Mouse (Mus musculus) heart, postnatal 0 days (tissue): ENCODE results near the gene Adamts6. TPM values are rescaled to one million over a fixed set of nuclear protein-coding genes. Genes with fewer than 3 reads are reported as not detected.

Source experiments
- ATAC-seq: fragments of 200-750 bp; cut with Nextera tagmentation; 2 replicates; pipeline ENCODE4 v1.8.0; 2017; ENCODE audit warnings: low read depth, moderate number of reproducible peaks, moderate library complexity; ENCODE audit not compliant: insufficient read depth
- DNase-seq: peaks from one replicate; pipeline ENCODE4 v3.0.0-alpha.2; 2016; ENCODE audit warnings: low spot score
- H3K27ac ChIP-seq: fragments of 300-500 bp; sonication (generic); 2 replicates; pipeline ENCODE4 v1.5.1; 2014; ENCODE audit warnings: low read depth, mild to moderate bottlenecking
- H3K27me3 ChIP-seq: fragments of 300-500 bp; sonication (generic); 2 replicates; pipeline ENCODE4 v1.6.1; 2014; ENCODE audit warnings: low read length, mixed read lengths; ENCODE audit not compliant: control insufficient read depth, insufficient read depth
- H3K36me3 ChIP-seq: fragments of 300-500 bp; sonication (generic); replicated peaks from 2 replicates; pipeline ENCODE4 v1.6.1; 2014; ENCODE audit warnings: low read length, mixed read lengths; ENCODE audit not compliant: control insufficient read depth, insufficient read depth
- H3K4me1 ChIP-seq: fragments of 300-500 bp; sonication (generic); 2 replicates; pipeline ENCODE4 v1.6.1; 2014; ENCODE audit warnings: antibody characterized with exemption; ENCODE audit not compliant: control insufficient read depth, insufficient read depth
- H3K4me2 ChIP-seq: fragments of 300-500 bp; sonication (generic); 2 replicates; pipeline ENCODE4 v1.6.1; 2014; ENCODE audit warnings: low read depth, mild to moderate bottlenecking, low read length, moderate library complexity
- H3K4me3 ChIP-seq: fragments of 300-500 bp; sonication (generic); 2 replicates; pipeline ENCODE4 v1.5.1; 2014; ENCODE audit warnings: low read depth, low read length
- H3K9ac ChIP-seq: fragments of 300-500 bp; sonication (generic); replicated peaks from 2 replicates; pipeline ENCODE4 v1.6.1; 2014; ENCODE audit warnings: low read depth, low read length, mixed read lengths
- H3K9me3 ChIP-seq: fragments of 300-500 bp; sonication (generic); replicated peaks from 2 replicates; pipeline ENCODE4 v1.6.1; 2016; ENCODE audit warnings: low read length; ENCODE audit not compliant: control insufficient read depth
- CTCF ChIP-seq: IDR thresholded peaks from 2 replicates; pipeline ENCODE4 v1.5.1; 2016; ENCODE audit warnings: antibody characterized with exemption, control low read depth, low read depth
- EP300 ChIP-seq: IDR thresholded peaks from 2 replicates; pipeline ENCODE4 v1.6.1; 2016; ENCODE audit warnings: antibody characterized with exemption, low read depth
- WGBS: fragments of 180-500 bp; shearing (Covaris S2); extraction: QIAGEN DNeasy Blood & Tissue Kit; methylation state at CpG from one replicate; pipeline ENCODE4 v1.1.7; 2014; 5-methylcytosine and 5-hydroxymethylcytosine counted together
- polyA plus RNA-seq: library from polyadenylated mRNA; unstranded; fragments of >200 nt; fragmentation: Nextera tagmentation; extraction: Ambion mirVana; gene quantifications from 2 replicates; pipeline ENCODE4 v1.2.1, GENCODE M21; 2015
- total RNA-seq: library from RNA; depleted of rRNA; stranded (reverse); fragments of >200 nt; gene quantifications from 2 replicates; pipeline ENCODE4 v1.2.3, GENCODE M21; 2014; ENCODE audit warnings: low replicate concordance

The Adamts6 gene
- total and polyA plus RNA-seq, 2 experiments from 2014 or later = 2.7 to 21.8 TPM

DNA sequence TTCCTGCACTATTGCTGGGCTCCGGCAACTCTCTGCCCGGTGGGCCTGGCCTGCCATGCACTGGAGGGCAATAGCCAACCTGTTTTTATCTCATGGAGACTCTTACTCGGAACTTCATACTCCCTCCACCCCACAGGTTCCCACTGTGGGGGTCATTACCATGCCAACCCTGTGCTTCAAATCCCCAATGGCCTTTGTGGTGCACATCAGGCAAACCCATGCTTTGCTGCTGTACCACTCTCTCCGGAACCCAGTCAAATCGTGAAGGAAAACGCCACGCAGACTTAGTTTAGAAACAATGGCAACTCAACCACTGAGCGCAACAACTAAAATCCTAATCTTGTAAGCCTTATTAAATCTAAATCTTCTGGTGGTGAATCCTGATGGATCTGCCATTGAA lies 244.2 kb downstream of the Adamts6 start:
- Histone ChIP-seq H3K36me3 (no peaks in the 10 kb centered on the region), H3K27ac (no peak overlapping the region), H3K4me1 (no peaks in the 10 kb centered on the region), H3K9me3 (no peaks in the 10 kb centered on the region), H3K27me3 (no peaks in the 10 kb centered on the region), H3K4me3 (no peak overlapping the region), H3K4me2 (no peak overlapping the region), H3K9ac (no peak overlapping the region)
- no peak for DNase-seq
- TF ChIP-seq CTCF (no peak), EP300 (no peak)
- no peak for ATAC-seq
- 90% methylated on average over 8 of the region's 8 CpGs for WGBS

DNA sequence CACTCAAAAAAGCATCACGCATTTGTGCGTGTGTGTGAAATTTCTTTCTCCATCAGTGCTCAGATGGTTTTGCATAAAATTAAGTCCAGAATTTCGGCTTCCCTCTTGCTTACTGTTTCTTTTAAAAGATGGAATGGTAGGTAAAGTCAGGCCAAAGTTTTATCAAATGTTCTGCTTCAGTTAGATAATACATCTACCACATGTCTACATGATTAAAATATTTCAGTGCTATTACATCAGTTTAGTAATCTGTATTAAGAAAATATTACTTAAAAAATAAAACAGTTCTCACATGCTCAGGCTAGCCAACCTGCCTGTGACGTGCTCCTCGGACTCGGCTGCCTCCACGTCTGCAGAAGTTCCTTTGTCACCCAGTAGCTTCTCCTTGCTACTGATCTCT lies 245.1 kb downstream of the Adamts6 start:
- Histone ChIP-seq H3K27ac (no peak overlapping the region), H3K9me3 (no peaks in the 10 kb centered on the region), H3K4me2 (no peak overlapping the region), H3K4me1 (no peaks in the 10 kb centered on the region), H3K9ac (no peak overlapping the region), H3K36me3 (no peaks in the 10 kb centered on the region), H3K27me3 (no peaks in the 10 kb centered on the region), H3K4me3 (no peak overlapping the region)
- ATAC-seq (no peak), DNase-seq (no peak)
- no peak for TF ChIP-seq CTCF
- TF ChIP-seq EP300 = no peak
- WGBS = 88% methylated on average over 7 of the region's 7 CpGs

DNA sequence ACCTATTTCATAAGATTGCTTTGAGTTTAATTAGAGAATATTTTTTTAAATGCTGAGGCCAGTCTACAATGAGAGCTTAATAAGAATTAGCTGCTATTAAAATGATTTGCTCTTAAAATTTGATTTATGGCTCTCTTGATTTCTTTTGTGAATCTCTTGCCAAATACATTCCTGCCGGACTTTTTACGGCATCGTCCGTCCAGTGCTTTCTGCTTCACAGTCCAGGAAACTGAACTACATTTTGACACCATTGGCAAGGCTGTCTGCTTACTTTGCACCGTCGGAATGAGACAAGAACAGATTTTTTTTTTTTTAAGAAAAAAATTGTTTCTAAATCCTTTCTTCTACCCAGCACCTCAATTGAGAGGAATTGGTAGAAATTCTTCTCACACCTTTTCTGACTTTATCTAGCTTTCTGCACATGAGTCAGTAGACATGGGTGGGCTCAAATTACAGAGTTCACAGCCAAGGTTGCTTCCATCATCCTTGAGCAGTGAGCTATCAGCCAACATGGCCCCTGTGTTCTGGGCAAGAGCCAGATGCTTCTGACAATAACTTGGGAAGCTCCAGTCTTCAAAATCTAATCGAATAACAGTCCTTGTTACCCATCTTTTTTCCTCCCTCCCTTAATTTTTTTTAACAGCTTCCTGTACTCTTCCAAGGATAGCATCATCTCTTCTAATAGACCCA lies 246.3 kb downstream of the Adamts6 start:
- Histone ChIP-seq H3K9me3 (no peaks in the 10 kb centered on the region), H3K4me2 (no peak overlapping the region), H3K9ac (no peak overlapping the region), H3K4me3 (no peak overlapping the region), H3K27me3 (no peaks in the 10 kb centered on the region), H3K27ac (no peak overlapping the region), H3K4me1 (no peaks in the 10 kb centered on the region), H3K36me3 (no peaks in the 10 kb centered on the region)
- TF ChIP-seq CTCF (no peak), EP300 (no peak)
- ATAC-seq = no peak
- 72% methylated on average over 7 of the region's 7 CpGs for WGBS
- no peak for DNase-seq

DNA sequence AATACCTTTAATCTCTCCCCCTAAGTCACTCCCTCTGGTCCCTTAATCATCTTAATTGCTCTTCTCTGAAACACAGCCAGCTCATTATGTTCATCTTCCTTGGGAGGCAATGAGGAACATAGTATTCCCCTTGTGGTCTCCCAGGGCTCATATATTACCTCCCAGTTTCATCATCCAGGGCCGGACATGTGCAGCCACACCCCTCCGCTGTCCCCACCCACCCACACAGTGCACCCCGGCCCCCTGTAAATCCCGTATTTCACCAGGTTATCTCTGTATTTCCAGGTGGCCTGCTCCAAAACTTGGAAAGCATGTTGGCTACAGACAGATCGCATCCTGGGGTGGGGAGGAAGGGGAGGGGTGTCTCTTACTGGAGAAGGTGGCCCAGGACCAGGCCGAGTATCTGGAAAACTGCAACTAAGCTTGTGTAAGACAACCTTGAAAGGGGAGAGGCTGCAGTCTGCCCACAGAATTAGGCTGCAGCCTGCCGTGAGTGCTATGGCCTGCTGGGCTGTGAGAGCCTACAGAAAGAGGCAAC lies 253.3 kb downstream of the Adamts6 start:
- no peaks in the 10 kb centered on the region for H3K27me3 ChIP-seq
- peaks cover 4% of the 10 kb centered on the region; the same call in 1 of the 2 replicates for H3K4me1 ChIP-seq
- no peak overlapping the region for H3K4me2 ChIP-seq
- no peak overlapping the region for H3K27ac ChIP-seq
- no peak overlapping the region for H3K4me3 ChIP-seq
- H3K9me3 ChIP-seq = no peaks in the 10 kb centered on the region
- DNase-seq (no peak), ATAC-seq (no peak)
- H3K9ac ChIP-seq = no peak overlapping the region
- TF ChIP-seq EP300 (no peak), CTCF (no peak)
- 37% methylated on average over 7 of the region's 7 CpGs for WGBS
- H3K36me3 ChIP-seq = no peaks in the 10 kb centered on the region

DNA sequence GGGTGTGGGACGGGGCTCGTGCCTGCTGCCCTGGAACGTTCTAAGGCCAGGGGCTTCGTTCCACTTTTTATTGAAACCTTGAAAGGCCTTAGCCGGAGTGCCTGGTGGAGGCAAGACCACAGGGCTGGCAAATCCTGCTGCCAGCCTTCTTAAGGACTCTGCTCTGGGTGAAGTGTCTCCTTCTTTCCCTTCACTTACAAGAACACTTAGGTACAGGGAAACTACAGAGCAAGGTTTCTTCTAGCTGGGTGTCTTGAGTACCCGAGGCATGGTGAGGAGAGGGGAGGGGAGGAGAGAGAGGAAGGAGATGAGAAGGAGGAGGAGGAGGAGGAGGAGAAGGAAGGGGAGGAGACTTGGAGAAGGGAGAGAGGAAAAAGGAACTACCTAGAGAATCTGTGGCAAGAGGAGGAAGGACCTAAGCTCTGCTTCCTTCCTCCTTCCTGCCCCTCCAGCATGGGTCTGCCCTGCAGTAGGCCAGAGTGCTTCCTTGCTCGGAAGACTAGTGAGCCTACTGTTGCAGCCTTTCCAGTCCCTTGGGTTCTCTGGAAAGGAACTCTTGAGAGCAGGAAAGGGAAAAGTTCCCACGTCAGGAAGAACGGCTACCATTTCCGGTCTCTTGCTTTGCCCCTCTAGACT lies 254.6 kb downstream of the Adamts6 start:
- peaks cover 4% of the 10 kb centered on the region; the same call in 1 of the 2 replicates for H3K4me1 ChIP-seq
- DNase-seq = no peak
- H3K4me3 ChIP-seq = no peak overlapping the region
- WGBS = 73% methylated on average over 10 of the region's 10 CpGs
- no peaks in the 10 kb centered on the region for H3K36me3 ChIP-seq
- H3K27me3 ChIP-seq = no peaks in the 10 kb centered on the region
- ATAC-seq = no peak
- H3K9me3 ChIP-seq = no peaks in the 10 kb centered on the region
- H3K4me2 ChIP-seq = no peak overlapping the region
- H3K27ac ChIP-seq = peak overlapping the region; percentile 16; the same call in 1 of the 2 replicates
- no peak for TF ChIP-seq EP300
- no peak for TF ChIP-seq CTCF
- H3K9ac ChIP-seq = no peak overlapping the region
